25 mouse cellular contexts compared by ENCODE assay signal in the genomic region with DNA sequence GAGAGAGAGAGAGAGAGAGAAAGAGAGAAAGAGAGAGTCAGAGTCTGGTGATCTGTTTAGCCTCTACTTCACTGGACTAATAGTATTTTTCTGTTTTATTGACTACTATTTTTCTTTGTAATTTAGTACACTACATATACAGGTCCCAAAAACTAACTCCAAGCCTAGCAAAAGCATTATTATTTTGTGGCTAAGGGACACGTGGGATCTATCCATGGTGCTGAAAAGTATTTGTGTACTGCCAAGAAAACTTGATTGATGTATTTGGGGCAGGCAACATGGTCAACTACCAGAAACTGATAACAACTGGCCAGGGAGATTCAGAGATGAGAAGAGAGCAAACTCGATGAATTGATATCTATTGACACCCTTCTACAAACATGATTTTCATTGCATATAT.
DNase-seq lines count a peak whose midpoint lies in the region; ATAC-seq and TF ChIP-seq lines count a peak whose summit lies in the region.
"Had no signal": no experiment of that assay in that cellular context is flagged by ENCODE, and none has a peak within 500 bp of the region (broad histone marks: within the 10 kb centered on the region; RNA-seq: fewer than 3 reads in every experiment).

No protein-coding gene starts in this region.

- TF ChIP-seq POLR2A in lung, adult 2 months (IDR thresholded peaks at IDR 0.05; ENCODE audit: borderline replicate concordance, extremely low read depth, low read depth, low read length): no peak
- TF ChIP-seq POLR2A in MEL (IDR thresholded peaks at IDR 0.05; ENCODE audit: control insufficient read depth in 1 of 2, insufficient read depth in 1 of 2, low read depth in 1 of 2, low read length in 2 of 2, poor library complexity in 1 of 2): no peak

- 12% methylated on average over 2 of the region's 2 CpGs for WGBS in lung, embryonic 14.5 days
- WGBS in lung, adult 2 months: 27% methylated on average over 2 of the region's 2 CpGs

- ATAC-seq in lung, embryonic 14.5 days (ENCODE audit: insufficient read depth): no peak
- ATAC-seq: forebrain, embryonic 15.5 days; intestine, embryonic 16.5 days; liver, embryonic 12.5 days; Patski had no signal

- H3K4me1 ChIP-seq in lung, embryonic 14.5 days (ENCODE audit: insufficient read depth): no peaks in the 10 kb centered on the region
- H3K4me1 ChIP-seq in lung, adult 2 months (ENCODE audit: control insufficient read depth, insufficient read depth, low read length): no peaks in the 10 kb centered on the region
- H3K4me1 ChIP-seq in MEL (ENCODE audit: control insufficient read depth in 1 of 2, insufficient read depth in 2 of 2, low read length in 2 of 2): no peaks in the 10 kb centered on the region
- H3K4me1 ChIP-seq: embryonic facial prominence, embryonic 13.5 days; heart, embryonic 12.5 days; hindbrain, embryonic 15.5 days; liver, embryonic 12.5 days; stomach, embryonic 15.5 days had no signal

- no peak overlapping the region for H3K27ac ChIP-seq in lung, embryonic 14.5 days (ENCODE audit: low read depth)
- no peak overlapping the region for H3K27ac ChIP-seq in MEL (ENCODE audit: control insufficient read depth, low read depth, low read length)
- H3K27ac ChIP-seq: embryonic facial prominence, embryonic 13.5 days; forebrain, embryonic 15.5 days; hindbrain, embryonic 15.5 days; liver, embryonic 12.5 days; stomach, embryonic 15.5 days had no signal

- H3K79me2 ChIP-seq in MEL (ENCODE audit: control insufficient read depth, insufficient read depth, low read length, poor library complexity): no peaks in the 10 kb centered on the region

- no peak overlapping the region for H3K4me3 ChIP-seq in lung, embryonic 14.5 days (ENCODE audit: low read depth, low read length)
- H3K4me3 ChIP-seq in lung, adult 2 months (replicated peaks; ENCODE audit: extremely low read depth, low read depth, low read length): no peak overlapping the region
- H3K4me3 ChIP-seq in MEL (ENCODE audit: control insufficient read depth in 1 of 2, insufficient read depth in 1 of 2, low read depth in 2 of 2, low read length in 2 of 2): no peak overlapping the region
- H3K4me3 ChIP-seq: embryonic facial prominence, embryonic 13.5 days; forebrain, embryonic 15.5 days; heart, embryonic 12.5 days; hindbrain, embryonic 15.5 days; liver, embryonic 12.5 days; myocyte; stomach, embryonic 15.5 days had no signal

- H3K4me2 ChIP-seq in lung, embryonic 14.5 days: no peak overlapping the region
- H3K4me2 ChIP-seq: embryonic facial prominence, embryonic 13.5 days; forebrain, embryonic 15.5 days; heart, embryonic 12.5 days; hindbrain, embryonic 15.5 days; liver, embryonic 12.5 days; stomach, embryonic 15.5 days had no signal

- no peak for TF ChIP-seq CTCF in lung, embryonic 14.5 days (IDR thresholded peaks at IDR 0.05; ENCODE audit: low read depth)
- no peak for TF ChIP-seq CTCF in lung, adult 2 months (IDR thresholded peaks at IDR 0.05; ENCODE audit: insufficient read depth, low read length)
- no peak for TF ChIP-seq CTCF in MEL (IDR thresholded peaks at IDR 0.05 in 2 of 3, conservative IDR thresholded peaks at IDR 0.05 in 1 of 3; ENCODE audit: control insufficient read depth in 1 of 3, insufficient read depth in 1 of 3, low read depth in 2 of 3, low read length in 3 of 3, poor library complexity in 1 of 3, severe bottlenecking in 1 of 3)

- DNase-seq in lung, embryonic 14.5 days: peak; percentile 81
- DNase-seq in lung, adult 2 months: no peak
- DNase-seq in MEL (ENCODE audit: low read depth, low spot score): peak; percentile 33
- peak; percentile 2 for DNase-seq in c-Kit-positive CD71-negative TER-119-negative erythroid progenitor cells, embryonic 14.5 days (ENCODE audit: low read depth)
- DNase-seq in mesoderm, embryonic 11.5 days (ENCODE audit: low read depth, low spot score): peak; percentile 41
- no peak for DNase-seq in left cerebral cortex, postnatal 25 days (ENCODE audit: low spot score in 2 of 2)
- no peak for DNase-seq in frontal cortex, postnatal 10 days (ENCODE audit: low spot score in 2 of 2)
- DNase-seq in left cerebral cortex, postnatal 14 days (ENCODE audit: low spot score in 2 of 2): no peak
- DNase-seq: adrenal gland, postnatal 14 days; cerebellum, adult 11-12 months; cerebellum, postnatal 14 days; heart, postnatal 14 days; midbrain, embryonic 14.5 days; right cerebral cortex, postnatal 25 days; thymus, adult 18-20 months; thymus, postnatal 4 days had no signal

- no peak for TF ChIP-seq RAD21 in MEL (IDR thresholded peaks at IDR 0.05; ENCODE audit: low read depth, low read length)

- H3K27me3 ChIP-seq in lung, embryonic 14.5 days (ENCODE audit: insufficient read depth, low read length): no peaks in the 10 kb centered on the region
- H3K27me3 ChIP-seq in MEL (ENCODE audit: control insufficient read depth in 1 of 2, insufficient read depth in 2 of 2, low read length in 2 of 2): no peaks in the 10 kb centered on the region
- H3K27me3 ChIP-seq: embryonic facial prominence, embryonic 13.5 days; forebrain, embryonic 15.5 days; heart, embryonic 12.5 days; hindbrain, embryonic 15.5 days; liver, embryonic 12.5 days; Patski; stomach, embryonic 15.5 days had no signal

- intact Hi-C loops in left cerebral cortex, postnatal 25 days (cut with DNase I): no loop called here
- intact Hi-C loops in left cerebral cortex, postnatal 14 days (cut with DNase I): no loop called here

- H3K36me3 ChIP-seq in lung, embryonic 14.5 days (ENCODE audit: insufficient read depth): no peaks in the 10 kb centered on the region
- H3K36me3 ChIP-seq in MEL (ENCODE audit: control insufficient read depth in 1 of 2, insufficient read depth in 2 of 2, low read length in 2 of 2): no peaks in the 10 kb centered on the region
- H3K36me3 ChIP-seq: embryonic facial prominence, embryonic 13.5 days; forebrain, embryonic 15.5 days; heart, embryonic 12.5 days; hindbrain, embryonic 15.5 days; liver, embryonic 12.5 days; stomach, embryonic 15.5 days had no signal

- H3K9ac ChIP-seq in lung, embryonic 14.5 days: no peak overlapping the region
- H3K9ac ChIP-seq in MEL (ENCODE audit: control insufficient read depth, low read depth, low read length, poor library complexity, severe bottlenecking): no peak overlapping the region
- H3K9ac ChIP-seq: embryonic facial prominence, embryonic 13.5 days; forebrain, embryonic 15.5 days; heart, embryonic 12.5 days; hindbrain, embryonic 15.5 days; liver, embryonic 12.5 days; stomach, embryonic 15.5 days had no signal

- no peak for TF ChIP-seq EP300 in MEL (IDR thresholded peaks at IDR 0.05; ENCODE audit: low read depth in 1 of 2, low read length in 2 of 2)

- no peaks in the 10 kb centered on the region for H3K9me3 ChIP-seq in lung, embryonic 14.5 days (ENCODE audit: low read depth, low read length)
- H3K9me3 ChIP-seq in MEL (replicated peaks; ENCODE audit: insufficient read depth, low read length): no peaks in the 10 kb centered on the region
- H3K9me3 ChIP-seq: embryonic facial prominence, embryonic 13.5 days; forebrain, embryonic 15.5 days; heart, embryonic 12.5 days; hindbrain, embryonic 15.5 days; liver, embryonic 12.5 days; stomach, embryonic 15.5 days had no signal

TF ChIP-seq in MEL, 35 proteins besides CTCF, POLR2A, EP300 and RAD21:
- TF ChIP-seq POLR2AphosphoS2 (IDR thresholded peaks at IDR 0.05; ENCODE audit: low read length) (no peak), MAX (IDR thresholded peaks at IDR 0.05; ENCODE audit: low read length) (no peak), ELF1 (IDR thresholded peaks at IDR 0.05; ENCODE audit: low read depth, low read length) (no peak), BHLHE40 (IDR thresholded peaks at IDR 0.05; ENCODE audit: borderline replicate concordance, low read depth, low read length) (no peak), USF1 (IDR thresholded peaks at IDR 0.05; ENCODE audit: low read depth, low read length) (no peak), E2F4 (IDR thresholded peaks at IDR 0.05; ENCODE audit: borderline replicate concordance, low read depth, low read length) (no peak), GABPA (IDR thresholded peaks at IDR 0.05; ENCODE audit: low read depth, low read length) (no peak), SMC3 (IDR thresholded peaks at IDR 0.05; ENCODE audit: low read depth, low read length) (no peak), UBTF (IDR thresholded peaks at IDR 0.05; ENCODE audit: borderline replicate concordance, insufficient read depth, low read depth, low read length) (no peak), HCFC1 (IDR thresholded peaks at IDR 0.05; ENCODE audit: low read depth, low read length) (no peak), MAFK (IDR thresholded peaks at IDR 0.05; ENCODE audit: borderline replicate concordance, low read depth, low read length) (no peak), MEF2A (IDR thresholded peaks at IDR 0.05; ENCODE audit: extremely low read depth, insufficient replicate concordance, low read depth, low read length, poor library complexity, severe bottlenecking) (no peak), JUND (IDR thresholded peaks at IDR 0.05; ENCODE audit: low read depth, low read length) (no peak), GATA1 (IDR thresholded peaks at IDR 0.05; ENCODE audit: low read depth, low read length) (no peak)

Comparison
In these comparisons a context has a peak if more than half of its experiments do, and no peak if none do; other contexts are left out.
1. DNase-seq: peak in lung, embryonic 14.5 days (single experiment), MEL (single experiment), c-Kit-positive CD71-negative TER-119-negative erythroid progenitor cells, embryonic 14.5 days (single experiment) and mesoderm, embryonic 11.5 days (single experiment); none in lung, adult 2 months (single experiment), left cerebral cortex, postnatal 25 days (0 of 2), frontal cortex, postnatal 10 days (0 of 2) and left cerebral cortex, postnatal 14 days (0 of 2).